Mouse (Mus musculus) thymus, adult 18-20 months (tissue): ENCODE results near the gene Btbd35f22.
"Not testable (repeated sequence)": the region's sequence is repeated elsewhere in the genome, so short reads cannot be mapped to it uniquely, and the experiment has no call there.

Experiments used
- DNase-seq, 2 experiments: peaks; one replicate each; pipeline ENCODE4 v3.0.0; 2022; ENCODE audit warnings: mixed read lengths in 2 of 2

Btbd35f22 gene

DNA sequence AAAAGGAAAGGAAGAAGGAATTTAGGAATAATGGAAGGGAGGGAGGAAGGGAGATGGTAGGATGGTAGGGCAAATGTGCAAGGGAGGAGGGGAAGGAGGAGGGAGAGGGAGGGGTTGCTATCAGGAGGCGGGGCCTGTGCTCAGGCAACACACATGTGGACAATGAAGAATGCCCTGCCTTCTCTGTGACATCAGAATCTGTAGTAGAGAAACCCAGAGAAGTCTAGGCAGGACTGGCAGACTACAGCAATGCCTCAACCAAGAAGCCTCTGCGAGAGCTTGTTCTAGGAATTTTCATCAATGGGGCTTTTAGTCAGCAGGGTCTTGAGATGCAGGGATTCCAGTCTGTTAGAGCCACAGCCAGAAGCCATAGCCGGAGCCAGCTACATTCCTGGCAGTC lies at the start of gene Btbd35f22:
Gene Btbd35f22 (plus strand): TSS at position 301 of the 400 bp plus-strand sequence.
- not testable (repeated sequence) for DNase-seq
